Mouse (Mus musculus) MEL (cell line): ENCODE results near the gene Syne2. TPM values are rescaled to one million over a fixed set of nuclear protein-coding genes. Genes with fewer than 3 reads are reported as not detected.

Experiments used
- polyA plus RNA-seq, 2 experiments: library from polyadenylated mRNA; stranded (reverse) in 1 of 2; unstranded in 1 of 2; fragments of >175 nt in 1 of 2; fragments of >200 nt in 1 of 2; gene quantifications; 2 replicates each; pipeline versions ENCODE4 v1.2.1 to v1.2.4; 2012; ENCODE audit warnings: low replicate concordance in 2 of 2, low read depth in 1 of 2; ENCODE audit not compliant: insufficient read length in 2 of 2, insufficient read depth in 1 of 2, missing spikeins in 1 of 2
- total RNA-seq: library from RNA; depleted of rRNA; stranded (reverse); fragments of 300-350 nt; gene quantifications from 2 replicates; pipeline ENCODE4 v1.2.3, GENCODE M21; 2012; rRNA removed

Gene Syne2
- total and polyA plus RNA-seq, 3 experiments, result 0.06 to 0.15 TPM; not detected in 1

Other genes starting within 250 kb of the Syne2 start
- 9.0 and 10.8 TPM in 2 replicates for gene Ppp2r5e, start 221.9 kb upstream of the Syne2 start, total RNA-seq
- 100 to 1,000 TPM in 1 of 2 experiments, 10 to 100 TPM in 1; 21.3 to 200 TPM for gene Ppp2r5e, start 221.9 kb upstream of the Syne2 start, polyA plus RNA-seq
- 18.5 and 31.2 TPM in 2 replicates for gene Wdr89, start 148.6 kb upstream of the Syne2 start, total RNA-seq
- 10 to 100 TPM; 10.2 to 57.8 TPM for gene Wdr89, start 148.6 kb upstream of the Syne2 start, polyA plus RNA-seq
- gene Sgpp1, start 82.4 kb upstream of the Syne2 start, total RNA-seq, result 22.7 and 25.7 TPM in 2 replicates
- 10 to 100 TPM in 1 of 2 experiments, not detected in 1; 28.8 TPM for gene Sgpp1, start 82.4 kb upstream of the Syne2 start, polyA plus RNA-seq